Mouse (Mus musculus) C2C12 (cell line): Measurements from ENCODE around the gene Fez1.

ENCODE experiments used
- CEBPB ChIP-seq: IDR thresholded peaks from one replicate; pipeline ENCODE4 v1.6.1; 2011; ENCODE audit warnings: low read depth, mild to moderate bottlenecking, control low read depth, moderate library complexity
- CTCF ChIP-seq: IDR thresholded peaks from one replicate; pipeline ENCODE4 v1.5.1; 2011; ENCODE audit not compliant: control insufficient read depth, insufficient read depth, insufficient read length
- MAX ChIP-seq: IDR thresholded peaks from one replicate; pipeline ENCODE4 v1.6.1; 2011; ENCODE audit warnings: mild to moderate bottlenecking, control low read depth
- MYOD1 ChIP-seq: IDR thresholded peaks from one replicate; pipeline ENCODE4 v1.6.1; 2011; ENCODE audit warnings: low read depth; ENCODE audit not compliant: control insufficient read depth, insufficient read length
- MYOG ChIP-seq: IDR thresholded peaks from one replicate; pipeline ENCODE4 v1.6.1; 2011; ENCODE audit not compliant: control insufficient read depth, insufficient read length; ENCODE audit errors: extremely low read depth
- USF1 ChIP-seq: IDR thresholded peaks from one replicate; pipeline ENCODE4 v1.6.1; 2011; ENCODE audit warnings: low read depth, mild to moderate bottlenecking, control low read depth, moderate library complexity

GRCm38 (mm10) chr9:36814486-36814885 lies 7.2 kb upstream of the Fez1 start:
- TF ChIP-seq CTCF = peak; percentile 30
- no peak for TF ChIP-seq MYOG
- no peak for TF ChIP-seq MAX
- no peak for TF ChIP-seq CEBPB
- TF ChIP-seq USF1 = no peak
- no peak for TF ChIP-seq MYOD1
